Mouse (Mus musculus) inflammation-experienced regulatory T-cells, adult 6 months (primary cell): Measurements from ENCODE around the gene Kank3. TPM values are rescaled to one million over a fixed set of nuclear protein-coding genes. Genes with fewer than 3 reads are reported as not detected.

Source experiments
- ATAC-seq: one replicate; pipeline ENCODE4 v1.8.0; 2017
- polyA plus RNA-seq, 3 experiments: library from polyadenylated mRNA; unstranded; fragments of 100-300 nt; shearing (Covaris generic); gene quantifications; one replicate each; pipeline ENCODE4 v1.2.1; 2017

Kank3 gene
- 1 to 10 TPM; 2.4 to 2.7 (median 2.4) TPM for polyA plus RNA-seq

GRCm38 (mm10) chr17:33810334-33811141 is at the start of gene Kank3:
Gene Kank3, plus strand, starts transcription at chr17:33810519.
- ATAC-seq, result peak; percentile 88

DNA sequence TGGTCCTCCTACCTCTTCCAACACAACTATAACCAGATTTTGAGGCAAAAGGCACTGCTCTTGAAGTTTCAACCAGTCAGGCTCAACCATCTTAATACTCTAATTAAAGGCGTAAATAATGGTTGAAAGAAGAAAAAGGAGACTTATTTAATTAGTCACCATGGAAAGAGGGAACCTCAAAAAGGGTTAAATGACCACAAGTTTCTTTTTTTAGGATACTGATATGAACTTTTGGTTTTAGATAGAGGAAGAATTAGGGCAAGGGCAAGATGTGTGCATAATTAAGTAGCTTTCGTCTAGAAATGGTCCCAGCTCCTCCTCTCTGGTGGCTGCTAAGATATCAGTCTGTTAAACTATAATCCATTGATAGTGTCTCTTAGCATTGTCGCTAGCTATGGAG is 43.9 kb upstream of the Kank3 start:
- no peak for ATAC-seq

DNA sequence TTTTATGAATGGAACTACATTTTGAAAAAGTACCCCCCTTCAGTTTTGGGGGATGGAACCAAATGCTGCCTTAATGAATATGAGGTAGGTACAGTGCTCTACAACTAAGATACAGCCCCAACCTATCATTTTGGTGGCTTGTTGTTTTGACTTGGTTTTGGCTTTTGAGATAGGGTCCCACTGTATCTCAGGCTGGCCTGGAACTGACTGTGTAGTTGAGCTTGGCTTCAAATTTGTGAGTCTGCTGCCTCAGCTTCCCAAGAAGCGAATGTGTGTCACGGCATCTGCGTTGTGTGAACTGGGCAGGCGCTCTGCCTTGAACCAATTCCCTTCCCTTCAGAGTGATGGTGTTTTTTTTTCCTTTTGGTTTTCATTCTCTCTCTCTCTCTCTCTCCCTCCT is 38.7 kb upstream of the Kank3 start:
- ATAC-seq, result no peak

DNA sequence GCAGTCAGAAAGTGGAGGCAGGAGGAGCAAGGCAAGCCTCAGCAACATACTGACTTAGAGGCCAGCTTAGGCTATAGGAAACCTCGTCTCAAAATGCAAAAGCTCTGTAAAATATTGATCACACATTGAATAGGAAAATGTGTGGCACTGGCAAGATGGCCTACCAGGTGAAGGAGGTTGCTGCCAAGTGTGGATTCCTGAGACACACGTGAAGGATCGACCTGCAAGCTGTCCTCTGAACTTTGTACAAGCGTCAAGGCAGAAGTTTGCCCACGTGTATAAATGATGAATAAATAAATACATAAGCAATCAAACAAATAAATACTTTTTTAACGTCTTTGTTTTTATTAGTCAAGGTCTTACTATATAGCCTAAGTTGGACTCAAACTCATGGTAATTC is 36.9 kb upstream of the Kank3 start:
- ATAC-seq, result no peak

DNA sequence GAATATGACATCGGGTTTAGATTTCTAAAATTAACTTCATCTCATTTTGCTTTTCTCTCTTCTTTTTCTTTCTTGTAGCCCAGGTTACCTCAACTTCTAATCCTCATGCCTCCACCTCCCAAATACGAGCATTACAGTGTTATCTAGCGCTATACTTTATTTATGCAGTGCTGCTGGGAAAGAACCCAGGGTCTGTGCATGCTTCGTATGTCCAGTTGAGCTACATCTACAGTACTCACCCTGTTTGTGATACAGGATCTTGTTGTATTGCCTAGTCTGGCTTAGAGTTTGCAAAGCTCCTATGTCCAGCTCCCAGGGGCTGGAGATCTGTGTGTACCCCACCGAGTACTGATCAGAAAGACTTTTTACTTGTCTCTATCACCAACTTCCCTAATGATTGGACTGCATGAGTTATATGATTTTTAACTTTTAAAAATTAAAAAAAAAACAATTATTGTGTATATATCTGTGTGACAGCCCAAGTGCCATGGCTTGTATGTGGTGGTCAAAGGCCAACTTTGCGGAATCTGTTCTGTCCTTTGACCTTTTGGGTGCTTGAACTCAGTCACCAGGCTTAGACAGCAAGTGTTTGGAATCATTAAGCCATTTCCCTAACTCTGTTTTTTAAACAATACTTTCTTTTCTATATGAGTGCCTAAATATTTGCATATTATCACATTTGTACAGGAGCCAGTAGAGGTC is 36.3 kb upstream of the Kank3 start:
- no peak for ATAC-seq

GRCm38 (mm10) chr17:33774573-33775155 is 35.7 kb upstream of the Kank3 start:
- no peak for ATAC-seq

DNA sequence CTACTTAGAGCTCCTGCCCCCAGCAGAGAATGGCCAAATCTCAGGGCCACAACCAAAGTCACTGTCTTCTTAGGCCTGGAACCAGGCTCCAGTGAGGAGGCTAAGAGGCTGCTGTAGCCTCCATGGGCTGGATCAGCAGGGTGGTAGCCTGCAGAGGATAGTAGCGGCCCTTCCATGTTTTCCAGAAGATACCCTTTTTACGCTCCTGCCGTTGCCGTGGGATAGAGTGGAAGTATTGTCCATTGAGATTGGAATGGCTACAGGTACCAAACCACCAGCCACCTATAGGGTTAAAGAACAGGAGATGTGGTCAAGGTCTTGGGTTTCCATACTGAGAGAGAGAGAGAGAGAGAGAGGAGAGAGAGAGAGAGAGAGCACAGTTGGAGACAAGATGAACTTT is 35.0 kb upstream of the Kank3 start:
- no peak for ATAC-seq

DNA sequence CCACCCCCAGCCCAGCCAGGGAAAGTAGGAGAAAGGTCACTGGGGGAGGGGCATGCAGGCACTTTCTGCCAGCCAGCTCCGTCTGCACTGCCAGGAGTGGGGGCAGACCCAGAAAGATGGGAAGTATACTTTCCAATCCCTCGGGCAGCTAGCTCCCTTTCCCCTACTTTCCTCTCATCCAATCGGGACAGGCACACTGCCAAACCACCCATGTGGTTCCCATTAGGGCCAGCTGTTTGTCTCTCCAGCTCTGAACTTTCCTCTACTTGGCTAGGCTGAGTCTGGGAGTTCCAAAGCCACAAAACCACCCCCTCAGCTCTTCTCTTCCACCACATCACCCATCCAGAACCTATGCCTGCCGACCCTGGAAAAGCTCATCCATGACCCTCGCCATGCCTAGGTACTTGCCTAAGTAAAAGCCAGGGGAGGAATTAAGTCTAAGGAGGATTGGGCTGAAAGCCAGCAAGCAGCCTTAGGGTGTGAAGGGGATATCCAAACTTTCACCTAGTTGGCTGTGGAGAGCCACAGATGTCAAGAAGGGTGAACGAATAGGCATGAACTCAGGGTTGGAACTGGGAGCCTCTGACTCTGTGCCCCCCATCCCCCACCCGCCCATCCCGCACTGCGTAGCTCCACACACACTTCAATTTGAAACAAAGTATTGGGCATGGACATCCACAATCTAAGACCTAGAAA is 30.9 kb upstream of the Kank3 start:
- no peak for ATAC-seq

DNA sequence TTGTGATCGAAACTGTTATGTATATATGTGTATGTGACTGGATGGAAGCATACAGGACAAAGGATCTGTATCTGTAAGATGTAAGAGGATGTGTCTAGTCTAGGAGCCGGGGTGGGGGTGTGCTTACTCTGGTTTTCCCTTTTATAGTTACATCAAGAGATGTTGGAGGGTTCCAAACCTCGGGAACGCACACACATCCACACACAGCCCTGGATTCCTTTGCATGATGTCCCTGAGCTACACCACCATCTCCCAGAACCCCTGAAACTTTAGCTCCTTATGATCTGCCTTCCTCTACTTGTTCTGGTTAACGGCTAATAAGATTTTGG is 30.4 kb upstream of the Kank3 start:
- ATAC-seq, result no peak

- ATAC-seq, result peak; percentile 75
Observed at GRCm38 (mm10) chr17:33780431-33780830, 29.9 kb upstream of the Kank3 start.

GRCm38 (mm10) chr17:33781124-33781977 is 29.0 kb upstream of the Kank3 start, which contains the start of gene Angptl4:
Gene Angptl4, minus strand, starts transcription at chr17:33781830.
- peak; percentile 64 for ATAC-seq

DNA sequence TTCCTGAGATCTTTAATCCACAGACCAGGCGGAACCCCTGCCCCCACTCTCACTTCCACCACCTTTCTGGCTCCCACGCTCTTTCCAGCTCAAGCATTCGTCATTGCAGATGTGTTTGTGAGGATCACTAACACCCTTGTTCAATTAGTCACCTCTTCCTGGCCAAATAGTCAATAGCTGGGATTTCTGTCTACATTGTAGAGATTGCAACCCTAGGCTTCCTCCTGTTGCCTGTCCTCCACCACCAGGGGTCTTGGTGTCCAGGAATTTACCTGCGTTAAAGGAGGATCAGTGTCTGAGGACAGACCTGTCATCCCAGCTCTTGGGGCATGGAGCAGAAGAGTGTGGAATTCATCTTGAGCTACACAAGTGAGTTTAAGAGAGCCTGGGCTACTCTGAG is 28.3 kb upstream of the Kank3 start:
- no peak for ATAC-seq

DNA sequence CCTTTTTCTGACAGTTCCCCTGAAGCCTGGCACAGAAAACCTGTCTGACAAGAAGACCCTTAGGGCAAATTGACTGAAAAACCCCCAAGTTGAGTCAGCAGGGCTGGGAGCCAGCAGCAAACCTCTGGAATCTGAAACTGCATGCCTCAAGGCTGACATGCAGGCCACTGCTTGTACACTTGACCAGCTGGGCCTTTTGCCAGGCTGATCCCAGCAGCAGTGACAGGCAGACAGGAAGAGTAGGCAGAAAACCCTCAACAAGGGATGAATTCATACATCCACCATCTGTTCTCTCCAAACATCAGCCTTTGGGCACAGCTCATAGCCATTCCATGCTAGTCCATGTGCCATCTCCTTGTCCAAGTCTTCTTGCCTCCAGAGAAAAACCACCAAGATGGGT is 26.9 kb upstream of the Kank3 start:
- ATAC-seq, result no peak

GRCm38 (mm10) chr17:33784939-33785338 is 25.4 kb upstream of the Kank3 start:
- no peak for ATAC-seq

GRCm38 (mm10) chr17:33786375-33786774 is 23.9 kb upstream of the Kank3 start:
- ATAC-seq, result no peak

- no peak for ATAC-seq
Observed at GRCm38 (mm10) chr17:33788732-33789131, 21.6 kb upstream of the Kank3 start.

DNA sequence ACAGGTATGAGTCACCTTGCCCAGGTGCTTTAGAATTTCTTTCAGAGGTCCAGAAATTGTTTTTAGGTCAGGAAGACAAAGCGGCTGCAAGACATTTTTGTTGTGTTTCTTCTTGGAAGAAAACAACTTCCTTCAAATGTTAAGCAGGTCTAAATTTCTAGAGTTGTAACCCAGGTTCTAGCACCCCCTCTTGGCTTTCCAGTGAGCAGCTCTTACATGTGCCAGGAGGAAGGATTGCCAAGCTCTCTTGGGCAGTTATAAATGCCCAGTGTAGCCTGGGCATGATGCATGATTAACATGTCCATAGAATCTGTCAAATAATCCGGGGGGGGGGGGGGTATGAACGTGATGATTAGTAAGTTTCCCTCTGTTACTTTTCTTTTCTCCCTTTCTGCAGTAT is 12.0 kb upstream of the Kank3 start:
- ATAC-seq, result no peak

DNA sequence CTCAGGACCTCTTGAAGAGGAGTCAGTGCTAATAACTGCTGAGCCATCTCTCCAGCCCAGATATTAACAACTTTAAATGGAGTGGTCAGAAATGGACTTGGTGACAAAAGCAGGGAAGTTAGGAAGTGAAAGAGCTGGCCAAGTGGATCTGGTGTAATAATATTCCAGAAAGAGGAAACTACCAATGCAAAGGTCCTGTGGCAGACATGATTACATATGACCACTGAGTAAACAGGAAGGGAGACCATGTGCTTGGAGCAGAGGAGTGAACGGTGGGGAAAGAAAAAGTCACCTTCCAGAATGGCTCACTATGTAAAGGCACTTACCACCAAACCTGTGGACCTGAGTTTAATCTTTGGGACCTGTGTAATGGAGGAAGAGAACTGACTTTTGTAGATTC is 11.0 kb upstream of the Kank3 start:
- no peak for ATAC-seq

DNA sequence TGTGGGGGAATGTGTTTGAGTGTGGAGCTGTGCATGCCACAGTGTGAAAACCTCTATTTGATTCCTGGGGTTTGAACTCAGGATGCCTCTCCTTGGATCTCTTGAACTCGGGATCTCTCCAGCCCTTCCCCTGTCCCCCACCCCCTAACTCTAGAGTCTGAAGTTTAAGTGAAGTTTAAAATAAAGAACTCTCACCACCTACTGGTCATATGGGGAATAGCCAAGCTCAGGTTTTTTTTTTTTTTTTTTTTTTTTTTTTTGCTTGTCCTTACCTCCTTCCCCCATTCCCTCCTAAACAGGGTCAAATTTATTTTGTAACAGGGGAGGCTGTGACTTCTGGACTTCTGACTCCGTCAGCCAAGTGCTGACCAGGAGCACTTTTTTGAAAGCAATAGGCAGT is 8.1 kb upstream of the Kank3 start:
- ATAC-seq, result no peak

DNA sequence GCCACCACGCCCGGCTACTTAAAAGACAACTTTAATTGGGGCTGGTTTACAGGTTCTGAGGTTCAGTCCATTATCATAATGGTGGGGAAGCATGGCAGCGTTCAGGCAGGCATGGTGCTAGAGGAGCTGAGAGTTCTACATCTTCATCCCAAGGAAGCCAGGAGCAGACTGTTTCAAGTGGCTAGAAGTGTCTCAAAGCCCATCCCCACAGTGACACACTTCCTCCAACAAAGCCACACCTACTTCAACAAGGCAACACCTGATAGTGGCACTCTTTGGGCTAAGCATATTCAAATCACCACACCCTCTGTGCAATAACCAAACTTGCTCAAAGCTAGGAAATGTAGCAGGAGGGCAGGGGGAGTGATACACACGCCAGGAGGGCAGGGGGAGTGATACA is 6.1 kb upstream of the Kank3 start:
- ATAC-seq, result no peak

DNA sequence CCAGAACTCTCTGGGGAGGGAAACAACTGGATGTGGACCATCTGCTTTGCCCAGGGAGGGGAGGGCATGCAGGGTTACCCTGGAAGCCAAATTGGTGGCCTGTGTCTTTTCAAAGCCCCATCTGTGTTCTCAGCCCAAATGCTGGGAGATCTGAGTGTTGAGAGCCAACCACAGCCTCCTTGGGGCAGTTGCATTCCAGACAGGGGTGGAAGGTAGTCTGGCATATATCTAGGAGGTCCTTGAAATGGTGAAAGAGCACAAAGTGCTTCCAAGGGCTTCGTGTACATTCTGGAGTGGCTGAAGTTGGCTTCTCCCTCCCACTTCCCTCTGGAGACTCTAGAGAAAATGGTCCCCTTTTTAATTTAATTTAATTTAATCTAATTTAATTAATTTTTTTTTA is 5.6 kb upstream of the Kank3 start:
- ATAC-seq, result no peak

GRCm38 (mm10) chr17:33807181-33807888 is 3.0 kb upstream of the Kank3 start:
- no peak for ATAC-seq
